Mouse (Mus musculus) intestine, embryonic 15.5 days (tissue): Measurements from ENCODE around the gene Nr2c2. TPM values are rescaled to one million over a fixed set of nuclear protein-coding genes. Genes with fewer than 3 reads are reported as not detected.

ENCODE experiments used
- ATAC-seq: fragments of 200-750 bp; cut with Nextera tagmentation; 2 replicates; pipeline ENCODE4 v1.8.0; 2017; ENCODE audit warnings: moderate TSS enrichment, moderate library complexity
- H3K27ac ChIP-seq: fragments of 300-500 bp; sonication (generic); 2 replicates; pipeline ENCODE4 v1.5.1; 2015; ENCODE audit warnings: mild to moderate bottlenecking, inconsistent platforms
- H3K27me3 ChIP-seq: fragments of 300-500 bp; sonication (generic); replicated peaks from 2 replicates; pipeline ENCODE4 v1.6.1; 2015; ENCODE audit warnings: inconsistent platforms
- H3K36me3 ChIP-seq: fragments of 300-500 bp; sonication (generic); 2 replicates; pipeline ENCODE4 v1.6.1; 2015; ENCODE audit warnings: inconsistent platforms
- H3K4me1 ChIP-seq: fragments of 300-500 bp; sonication (generic); replicated peaks from 2 replicates; pipeline ENCODE4 v1.6.1; 2015; ENCODE audit warnings: inconsistent platforms
- H3K4me2 ChIP-seq: fragments of 300-500 bp; sonication (generic); replicated peaks from 2 replicates; pipeline ENCODE4 v1.6.1; 2015; ENCODE audit warnings: mild to moderate bottlenecking, inconsistent platforms
- H3K4me3 ChIP-seq: fragments of 300-500 bp; sonication (generic); replicated peaks from 2 replicates; pipeline ENCODE4 v1.5.1; 2015; ENCODE audit warnings: inconsistent platforms
- H3K9ac ChIP-seq: fragments of 300-500 bp; sonication (generic); 2 replicates; pipeline ENCODE4 v1.6.1; 2015; ENCODE audit warnings: inconsistent platforms
- H3K9me3 ChIP-seq: fragments of 300-500 bp; sonication (generic); 2 replicates; pipeline ENCODE4 v1.6.1; 2016; ENCODE audit warnings: inconsistent platforms
- WGBS: fragments of 180-500 bp; shearing (Covaris S2); methylation state at CpG from one replicate; pipeline ENCODE4 v1.1.7; 2015; 5-methylcytosine and 5-hydroxymethylcytosine counted together
- polyA plus RNA-seq: library from polyadenylated mRNA; unstranded; fragments of >200 nt; fragmentation: Nextera tagmentation; extraction: Ambion mirVana; gene quantifications from 2 replicates; pipeline ENCODE4 v1.2.1, GENCODE M21; 2015

Gene Nr2c2
- polyA plus RNA-seq = 18.3 and 19.3 TPM in 2 replicates

- 0 out of 2 replicates have a peak, but pooled peaks cover 17% of the 10 kb centered on the region for H3K4me1 ChIP-seq
- H3K4me3 ChIP-seq = peak within 1 kb of the TSS; percentile 98
- WGBS = under 1% methylated on average over 54 of the region's 58 CpGs
- H3K27me3 ChIP-seq = no peaks in the 10 kb centered on the region
- H3K4me2 ChIP-seq = peak within 1 kb of the TSS; percentile 73
- peak within 1 kb of the TSS; percentile 100 for H3K27ac ChIP-seq
- H3K9ac ChIP-seq = peak within 1 kb of the TSS; percentile 97
- no peaks in the 10 kb centered on the region for H3K36me3 ChIP-seq
- ATAC-seq = peak; percentile 74
- no peaks in the 10 kb centered on the region for H3K9me3 ChIP-seq
These were observed at the start of gene Nr2c2 for GRCm38 (mm10) chr6:92091130-92091591. Gene Nr2c2, plus strand, starts transcription at chr6:92091390.

DNA sequence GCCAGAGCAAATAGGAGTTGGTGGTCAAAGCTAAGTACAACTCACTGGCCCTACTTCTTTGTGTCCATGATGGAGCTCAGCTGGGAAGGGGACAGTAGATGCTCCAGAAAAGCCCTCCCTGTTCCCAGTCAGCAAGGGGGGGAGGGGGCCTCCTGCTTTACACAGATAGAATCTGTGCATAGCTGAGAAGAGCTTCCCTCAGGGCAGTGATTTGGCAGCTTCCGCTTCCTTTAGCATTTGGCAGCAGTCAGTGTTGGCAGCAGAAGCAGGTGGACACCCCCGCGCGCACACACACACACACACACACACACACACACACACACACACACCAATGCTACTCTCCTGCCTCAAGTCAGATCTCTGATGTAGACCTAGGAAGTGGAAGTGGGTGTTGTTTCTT lies 49.1 kb upstream of the Nr2c2 start:
- H3K27ac ChIP-seq = no peak overlapping the region
- no peak overlapping the region for H3K4me3 ChIP-seq

GRCm38 (mm10) chr6:92042850-92043249 lies 48.3 kb upstream of the Nr2c2 start:
- Histone ChIP-seq H3K27ac (no peak overlapping the region), H3K9ac (no peak overlapping the region), H3K9me3 (no peaks in the 10 kb centered on the region), H3K4me2 (no peak overlapping the region), H3K4me3 (no peak overlapping the region), H3K27me3 (no peaks in the 10 kb centered on the region), H3K4me1 (no peaks in the 10 kb centered on the region), H3K36me3 (no peaks in the 10 kb centered on the region)
- 87% methylated on average over 1 of the region's 1 CpGs for WGBS
- no peak for ATAC-seq

More for the DNA sequence above, 49.1 kb upstream of the Nr2c2 start:
- Histone ChIP-seq H3K4me2 (no peak overlapping the region), H3K36me3 (no peaks in the 10 kb centered on the region), H3K4me1 (no peaks in the 10 kb centered on the region), H3K9me3 (no peaks in the 10 kb centered on the region), H3K9ac (no peak overlapping the region), H3K27me3 (no peaks in the 10 kb centered on the region)
- 67% methylated on average over 4 of the region's 4 CpGs for WGBS
- no peak for ATAC-seq

DNA sequence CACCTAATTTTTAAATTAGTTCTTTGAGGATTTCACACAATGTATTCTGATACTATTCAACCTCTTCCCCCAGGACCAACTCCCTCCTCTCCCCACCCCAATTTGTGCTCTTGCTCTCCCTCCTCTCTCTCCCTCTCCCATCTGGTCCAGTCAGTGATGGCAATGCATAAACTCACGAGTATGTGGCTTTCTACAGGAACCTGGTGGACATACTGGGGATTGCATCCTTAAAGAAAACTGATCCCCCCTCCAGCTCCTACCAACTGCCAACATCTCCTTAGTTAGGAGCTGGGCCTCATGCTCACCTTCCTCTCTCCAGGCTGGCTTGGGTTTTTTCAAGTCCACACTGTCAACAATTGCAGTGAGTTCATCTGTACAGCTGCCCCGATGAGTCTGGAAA lies 33.4 kb upstream of the Nr2c2 start:
- 60% methylated on average over 2 of the region's 2 CpGs for WGBS
- no peaks in the 10 kb centered on the region for H3K27me3 ChIP-seq
- H3K27ac ChIP-seq = no peak overlapping the region
- H3K36me3 ChIP-seq = no peaks in the 10 kb centered on the region
- ATAC-seq = no peak
- H3K9me3 ChIP-seq = no peaks in the 10 kb centered on the region
- H3K4me1 ChIP-seq = no peaks in the 10 kb centered on the region
- no peak overlapping the region for H3K4me3 ChIP-seq
- H3K9ac ChIP-seq = no peak overlapping the region
- H3K4me2 ChIP-seq = no peak overlapping the region

DNA sequence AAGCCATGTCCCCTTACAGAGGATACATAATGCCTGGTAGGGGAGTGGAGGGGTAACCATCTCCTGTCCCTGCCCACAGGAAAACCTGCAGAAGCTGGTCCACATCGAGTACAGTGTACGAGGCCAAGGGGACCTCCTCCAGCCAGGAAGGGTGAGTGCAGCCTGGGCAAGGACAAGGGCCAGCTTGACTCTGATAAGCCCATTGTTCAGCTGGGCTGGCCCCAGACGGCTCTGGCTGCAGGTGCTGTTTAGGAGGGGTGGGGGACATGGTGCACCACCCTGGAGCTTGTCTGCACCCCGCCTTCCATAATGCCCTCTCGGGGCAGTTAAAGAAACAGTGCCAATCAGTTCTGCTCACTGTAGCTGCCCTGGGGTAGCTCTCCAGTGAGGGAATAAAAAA lies 29.5 kb upstream of the Nr2c2 start:
- H3K4me3 ChIP-seq = no peak overlapping the region
- H3K4me1 ChIP-seq = no peaks in the 10 kb centered on the region
- H3K9me3 ChIP-seq = no peaks in the 10 kb centered on the region
- no peak overlapping the region for H3K9ac ChIP-seq
- H3K4me2 ChIP-seq = no peak overlapping the region
- 39% methylated on average over 5 of the region's 5 CpGs for WGBS
- H3K27ac ChIP-seq = no peak overlapping the region
- no peaks in the 10 kb centered on the region for H3K36me3 ChIP-seq
- H3K27me3 ChIP-seq = no peaks in the 10 kb centered on the region
- ATAC-seq = no peak

DNA sequence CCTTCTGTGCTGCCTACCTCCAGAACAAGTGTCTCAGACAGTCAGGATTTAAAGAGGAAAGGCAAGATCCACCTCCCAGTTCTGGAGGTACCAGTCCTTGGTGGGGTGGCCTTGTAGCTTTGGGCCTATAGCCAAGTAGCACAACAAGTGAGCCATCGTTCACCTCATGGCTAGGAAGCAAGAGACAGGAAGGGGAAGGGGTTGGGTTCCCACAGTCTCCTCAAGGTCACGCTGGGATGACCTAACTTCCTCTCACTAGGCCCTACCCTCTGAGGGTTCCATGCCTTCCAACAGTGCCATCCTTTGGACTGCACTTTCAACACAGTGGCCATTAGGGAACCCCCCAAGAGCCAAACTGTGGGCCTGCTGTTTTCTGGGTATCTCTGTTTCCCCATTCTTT lies 27.7 kb upstream of the Nr2c2 start:
- Histone ChIP-seq H3K27ac (no peak overlapping the region), H3K4me3 (no peak overlapping the region), H3K36me3 (no peaks in the 10 kb centered on the region), H3K4me2 (no peak overlapping the region), H3K27me3 (no peaks in the 10 kb centered on the region), H3K4me1 (no peaks in the 10 kb centered on the region), H3K9ac (no peak overlapping the region), H3K9me3 (no peaks in the 10 kb centered on the region)
- 73% methylated on average over 2 of the region's 2 CpGs for WGBS
- ATAC-seq = no peak

DNA sequence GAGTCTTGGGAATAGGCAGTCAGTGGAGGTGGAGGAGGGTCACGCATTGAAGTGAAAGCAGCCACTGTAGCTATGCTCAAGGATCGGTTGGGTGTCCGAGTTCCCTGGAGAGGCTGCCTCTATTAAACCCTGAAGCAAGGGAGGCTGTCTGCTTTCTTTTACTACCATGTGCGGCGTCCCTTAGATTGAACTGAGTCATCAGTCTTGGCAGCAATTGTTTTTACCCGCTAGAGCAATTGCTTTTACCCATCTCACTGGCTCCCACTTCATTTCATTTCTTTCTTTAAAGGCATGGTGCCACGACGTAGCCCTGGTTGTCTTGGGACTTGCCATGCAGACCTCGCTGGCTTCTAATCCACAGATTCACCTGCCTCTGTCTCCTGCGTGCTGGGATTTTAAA lies 27.1 kb upstream of the Nr2c2 start:
- no peaks in the 10 kb centered on the region for H3K4me1 ChIP-seq
- H3K27me3 ChIP-seq = no peaks in the 10 kb centered on the region
- no peak for ATAC-seq
- no peak overlapping the region for H3K9ac ChIP-seq
- no peaks in the 10 kb centered on the region for H3K9me3 ChIP-seq
- H3K36me3 ChIP-seq = no peaks in the 10 kb centered on the region
- H3K27ac ChIP-seq = no peak overlapping the region
- H3K4me2 ChIP-seq = no peak overlapping the region
- 84% methylated on average over 10 of the region's 10 CpGs for WGBS
- H3K4me3 ChIP-seq = no peak overlapping the region

DNA sequence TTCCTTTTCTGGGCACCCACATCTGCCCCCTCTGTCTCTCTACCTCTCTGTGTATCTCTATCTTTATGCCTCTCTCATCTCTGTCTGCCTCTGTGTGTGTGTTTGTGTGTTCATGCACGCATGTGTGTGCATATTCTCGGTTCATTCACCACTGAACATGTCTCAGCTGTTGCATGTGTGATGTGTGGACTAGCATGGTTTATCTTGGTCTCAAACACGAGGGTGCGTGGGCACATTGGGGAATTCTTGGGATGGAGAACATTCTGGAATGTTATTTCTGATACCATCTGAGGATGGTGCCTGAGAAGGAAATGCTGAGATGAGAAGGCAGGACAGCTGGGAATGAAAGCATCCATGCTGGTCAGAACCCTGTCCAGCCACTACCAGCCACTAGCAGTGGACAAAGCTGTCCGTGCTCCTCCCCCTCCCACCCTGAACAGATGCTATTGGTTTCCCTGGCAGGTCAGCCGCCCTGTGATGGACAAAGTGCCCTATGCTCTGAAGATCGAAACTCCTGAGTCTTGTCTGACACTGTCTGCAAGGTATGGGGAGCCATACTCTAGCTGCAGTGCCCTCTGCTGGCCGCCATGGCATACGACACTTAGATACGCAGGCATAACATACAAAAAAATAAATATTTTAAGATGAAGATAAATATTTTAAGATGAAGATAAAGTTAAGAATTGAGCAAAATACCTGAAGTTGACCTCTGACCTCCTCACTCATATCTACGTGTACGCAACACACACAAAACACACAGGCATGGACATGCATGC lies 25.3 kb upstream of the Nr2c2 start:
- ATAC-seq = no peak
- no peak overlapping the region for H3K4me3 ChIP-seq
- H3K9me3 ChIP-seq = no peaks in the 10 kb centered on the region
- H3K27me3 ChIP-seq = no peaks in the 10 kb centered on the region
- H3K9ac ChIP-seq = no peak overlapping the region
- WGBS = 54% methylated on average over 12 of the region's 12 CpGs
- no peak overlapping the region for H3K4me2 ChIP-seq
- no peaks in the 10 kb centered on the region for H3K36me3 ChIP-seq
- no peak overlapping the region for H3K27ac ChIP-seq
- no peaks in the 10 kb centered on the region for H3K4me1 ChIP-seq

DNA sequence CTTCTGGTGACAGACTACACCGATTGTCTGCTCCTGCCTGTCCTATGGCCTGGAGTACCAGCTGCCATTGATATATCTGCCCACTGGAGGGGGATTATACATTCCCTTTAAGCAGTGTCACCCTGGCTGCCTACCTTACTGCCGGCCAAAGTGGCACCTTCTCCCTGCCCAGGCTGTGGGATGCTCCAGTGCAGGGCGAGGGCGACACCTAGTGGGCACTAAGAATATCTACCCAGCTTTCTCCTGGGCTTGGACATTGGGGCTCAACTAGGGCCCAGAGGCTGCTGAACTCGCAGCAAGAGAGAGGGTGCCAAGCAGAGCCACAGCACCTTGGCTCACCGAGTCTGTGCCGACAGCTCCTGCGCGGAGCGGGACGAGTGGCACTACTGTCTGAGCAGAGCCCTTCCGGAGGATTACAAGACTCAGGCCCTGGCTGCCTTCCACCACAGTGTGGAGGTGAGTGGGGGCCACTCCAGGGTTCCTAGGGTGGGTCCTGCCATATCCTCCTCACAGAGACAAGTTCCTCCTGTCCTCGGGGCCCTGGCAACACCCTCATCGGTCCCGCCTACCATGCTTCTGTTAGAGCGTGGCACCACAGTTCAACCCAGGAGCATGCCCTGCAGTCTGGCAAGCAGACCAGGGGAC lies 23.9 kb upstream of the Nr2c2 start:
- no peak overlapping the region for H3K4me2 ChIP-seq
- no peak overlapping the region for H3K27ac ChIP-seq
- no peak overlapping the region for H3K4me3 ChIP-seq
- H3K27me3 ChIP-seq = no peaks in the 10 kb centered on the region
- no peaks in the 10 kb centered on the region for H3K4me1 ChIP-seq
- H3K36me3 ChIP-seq = no peaks in the 10 kb centered on the region
- H3K9me3 ChIP-seq = no peaks in the 10 kb centered on the region
- 35% methylated on average over 16 of the region's 16 CpGs for WGBS
- no peak overlapping the region for H3K9ac ChIP-seq
- ATAC-seq = peak; percentile 89

GRCm38 (mm10) chr6:92071121-92071839 lies 19.9 kb upstream of the Nr2c2 start:
- Histone ChIP-seq H3K27ac (no peak overlapping the region), H3K9ac (no peak overlapping the region), H3K4me3 (no peak overlapping the region), H3K4me1 (no peaks in the 10 kb centered on the region), H3K9me3 (no peaks in the 10 kb centered on the region), H3K4me2 (no peak overlapping the region), H3K36me3 (no peaks in the 10 kb centered on the region), H3K27me3 (no peaks in the 10 kb centered on the region)
- ATAC-seq = 0 out of 2 replicates have a peak, but pooled peaks have one; percentile 19
- WGBS = 52% methylated on average over 15 of the region's 15 CpGs

- Histone ChIP-seq H3K4me2 (no peak overlapping the region), H3K9me3 (no peaks in the 10 kb centered on the region), H3K4me1 (no peaks in the 10 kb centered on the region), H3K36me3 (no peaks in the 10 kb centered on the region), H3K4me3 (no peak overlapping the region), H3K9ac (no peak overlapping the region), H3K27ac (no peak overlapping the region), H3K27me3 (no peaks in the 10 kb centered on the region)
- ATAC-seq = no peak
- WGBS = 87% methylated on average over 2 of the region's 2 CpGs
These were observed 10.5 kb upstream of the Nr2c2 start for GRCm38 (mm10) chr6:92080730-92081129.

DNA sequence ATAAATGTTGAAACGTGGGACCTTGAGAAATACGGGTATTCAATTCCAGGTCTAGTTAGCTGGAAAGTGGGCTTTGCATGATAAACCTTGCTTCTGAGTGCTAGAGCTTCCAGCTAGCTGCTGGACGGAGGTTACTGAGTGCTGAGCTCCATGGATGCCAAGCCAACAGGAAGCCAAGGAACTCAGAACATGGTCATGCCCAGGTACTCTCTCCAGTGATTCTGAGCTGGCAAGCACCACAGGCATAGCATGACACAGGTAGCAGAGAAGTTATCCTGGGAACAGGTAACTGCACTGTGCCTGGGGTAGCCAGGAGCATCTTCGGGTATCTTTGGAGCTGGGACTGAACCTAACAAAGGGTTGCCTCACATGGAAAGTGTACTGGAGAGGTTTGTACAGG lies 8.4 kb upstream of the Nr2c2 start:
- no peaks in the 10 kb centered on the region for H3K27me3 ChIP-seq
- no peak overlapping the region for H3K4me2 ChIP-seq
- H3K9ac ChIP-seq = no peak overlapping the region
- H3K4me3 ChIP-seq = no peak overlapping the region
- no peaks in the 10 kb centered on the region for H3K36me3 ChIP-seq
- H3K4me1 ChIP-seq = no peaks in the 10 kb centered on the region
- no peak for ATAC-seq
- H3K9me3 ChIP-seq = no peaks in the 10 kb centered on the region
- WGBS = 78% methylated on average over 4 of the region's 4 CpGs
- H3K27ac ChIP-seq = no peak overlapping the region
